Mouse (Mus musculus) lung, postnatal 36 days (tissue): Measurements from ENCODE around the gene Zfp507.

Experiments
- DNase-seq: peaks from one replicate; pipeline ENCODE4 v3.0.0; 2022; ENCODE audit warnings: mixed read lengths

Zfp507 gene

GRCm38 (mm10) chr7:35802906-35803595 is at the start of gene Zfp507:
Zfp507 (minus strand) TSS chr7:35803003.
- DNase-seq: peak; percentile 89

- DNase-seq: peak; percentile 51
Observed at GRCm38 (mm10) chr7:35850426-35850825, 47.6 kb upstream of the Zfp507 start.

GRCm38 (mm10) chr7:35848526-35848925 is 45.7 kb upstream of the Zfp507 start:
- no peak for DNase-seq

- DNase-seq: no peak
Observed at GRCm38 (mm10) chr7:35840504-35840903, 37.7 kb upstream of the Zfp507 start.

- peak; percentile 70 for DNase-seq
Observed at GRCm38 (mm10) chr7:35836851-35837250, 34.0 kb upstream of the Zfp507 start.

GRCm38 (mm10) chr7:35836415-35836814 is 33.6 kb upstream of the Zfp507 start:
- no peak for DNase-seq

- DNase-seq: no peak
Observed at GRCm38 (mm10) chr7:35830119-35830518, 27.3 kb upstream of the Zfp507 start.

GRCm38 (mm10) chr7:35823906-35824305 is 21.1 kb upstream of the Zfp507 start:
- peak; percentile 25 for DNase-seq

- DNase-seq: no peak
Observed at GRCm38 (mm10) chr7:35822320-35822719, 19.5 kb upstream of the Zfp507 start.

GRCm38 (mm10) chr7:35821357-35821756 is 18.6 kb upstream of the Zfp507 start:
- DNase-seq: peak; percentile 29

GRCm38 (mm10) chr7:35819486-35819885 is 16.7 kb upstream of the Zfp507 start:
- DNase-seq: peak; percentile 70

- peak; percentile 19 for DNase-seq
Observed at GRCm38 (mm10) chr7:35814759-35815551, 12.2 kb upstream of the Zfp507 start.

GRCm38 (mm10) chr7:35813306-35813705 is 10.5 kb upstream of the Zfp507 start:
- DNase-seq: no peak

GRCm38 (mm10) chr7:35810736-35811135 is 7.9 kb upstream of the Zfp507 start:
- peak; percentile 49 for DNase-seq

GRCm38 (mm10) chr7:35804206-35804605 is 1.4 kb upstream of the Zfp507 start:
- DNase-seq: no peak

- DNase-seq: no peak
Observed at GRCm38 (mm10) chr7:35802201-35802905, 450 bp downstream of the Zfp507 start.

- peak; percentile 11 for DNase-seq
Observed at GRCm38 (mm10) chr7:35796123-35796522, 6.7 kb downstream of the Zfp507 start.

GRCm38 (mm10) chr7:35794145-35794664 is 8.6 kb downstream of the Zfp507 start:
- DNase-seq: no peak

- DNase-seq: no peak
Observed at GRCm38 (mm10) chr7:35792150-35792848, 10.5 kb downstream of the Zfp507 start.

- DNase-seq: no peak
Observed at GRCm38 (mm10) chr7:35790926-35791325, 11.9 kb downstream of the Zfp507 start.

GRCm38 (mm10) chr7:35790201-35790600 is 12.6 kb downstream of the Zfp507 start:
- DNase-seq: peak; percentile 46

GRCm38 (mm10) chr7:35785579-35785978 is 17.2 kb downstream of the Zfp507 start:
- DNase-seq: peak; percentile 42

GRCm38 (mm10) chr7:35782252-35782651 is 20.6 kb downstream of the Zfp507 start:
- DNase-seq: no peak
